Comparison of ENCODE assay signal across 8 mouse cellular contexts in genomic region chr11:75136666-75137398, GRCm38 (mm10). TPM values are rescaled to one million over a fixed set of nuclear protein-coding genes. Genes with fewer than 3 reads are reported as not detected.
A peak's percentile ranks its signal among the peaks of the same experiment; 100 is the strongest.
DNase-seq lines count a peak whose midpoint lies in the region; ATAC-seq and TF ChIP-seq lines count a peak whose summit lies in the region.

No protein-coding gene starts in this region.

- H3K4me2 ChIP-seq in forebrain, embryonic 15.5 days (replicated peaks), result no peak overlapping the region
- H3K4me2 ChIP-seq in kidney, embryonic 14.5 days (replicated peaks; ENCODE audit: low read depth, low read length), result no peak overlapping the region
- H3K4me2 ChIP-seq in hindbrain, postnatal 0 days (ENCODE audit: low read depth, low read length), result no peak overlapping the region

- no peak for ATAC-seq in forebrain, embryonic 15.5 days (replicated peaks)
- no peak for ATAC-seq in kidney, embryonic 14.5 days (ENCODE audit: low FRiP score, low TSS enrichment)
- no peak for ATAC-seq in hindbrain, postnatal 0 days

- no peak overlapping the region for H3K9ac ChIP-seq in forebrain, embryonic 15.5 days (replicated peaks)
- H3K9ac ChIP-seq in kidney, embryonic 14.5 days (ENCODE audit: low read depth, low read length), result no peak overlapping the region
- no peak overlapping the region for H3K9ac ChIP-seq in hindbrain, postnatal 0 days (replicated peaks; ENCODE audit: low read length)

- H3K4me1 ChIP-seq in forebrain, embryonic 10.5 days, result peaks cover 69% of the 10 kb centered on the region
- peaks cover 36% of the 10 kb centered on the region for H3K4me1 ChIP-seq in forebrain, embryonic 15.5 days
- H3K4me1 ChIP-seq in kidney, embryonic 14.5 days (ENCODE audit: control insufficient read depth, insufficient read depth, low read length), result peaks cover 58% of the 10 kb centered on the region
- peaks cover 20% of the 10 kb centered on the region for H3K4me1 ChIP-seq in hindbrain, postnatal 0 days (ENCODE audit: insufficient read depth, low read length)
- H3K4me1 ChIP-seq in hindbrain, embryonic 10.5 days (replicated peaks), result peaks cover 43% of the 10 kb centered on the region

- no peak for TF ChIP-seq CTCF in hindbrain, postnatal 0 days (IDR thresholded peaks at IDR 0.05; ENCODE audit: low read depth)

- H3K9me3 ChIP-seq in forebrain, embryonic 10.5 days, result no peaks in the 10 kb centered on the region
- no peaks in the 10 kb centered on the region for H3K9me3 ChIP-seq in forebrain, embryonic 15.5 days
- H3K9me3 ChIP-seq in kidney, embryonic 14.5 days (ENCODE audit: control insufficient read depth, low read length), result no peaks in the 10 kb centered on the region
- H3K9me3 ChIP-seq in hindbrain, postnatal 0 days (ENCODE audit: low read length), result no peaks in the 10 kb centered on the region
- H3K9me3 ChIP-seq in hindbrain, embryonic 10.5 days, result no peaks in the 10 kb centered on the region

- peak overlapping the region; percentile 27; the same call in 1 of the 2 replicates for H3K27ac ChIP-seq in forebrain, embryonic 10.5 days
- H3K27ac ChIP-seq in forebrain, embryonic 15.5 days (replicated peaks), result no peak overlapping the region
- H3K27ac ChIP-seq in kidney, embryonic 14.5 days (ENCODE audit: low read depth, low read length), result peak overlapping the region; percentile 45; the same call in 1 of the 2 replicates
- no peak overlapping the region for H3K27ac ChIP-seq in hindbrain, postnatal 0 days
- H3K27ac ChIP-seq in hindbrain, embryonic 10.5 days, result no peak overlapping the region

- no peak overlapping the region for H3K4me3 ChIP-seq in forebrain, embryonic 10.5 days
- H3K4me3 ChIP-seq in forebrain, embryonic 15.5 days, result no peak overlapping the region
- H3K4me3 ChIP-seq in kidney, embryonic 14.5 days (ENCODE audit: low read length), result no peak overlapping the region
- H3K4me3 ChIP-seq in hindbrain, postnatal 0 days (ENCODE audit: low read length), result no peak overlapping the region
- H3K4me3 ChIP-seq in hindbrain, embryonic 10.5 days, result no peak overlapping the region

- no peak for DNase-seq in forebrain, embryonic 10.5 days (ENCODE audit: extremely low spot score, low spot score)
- DNase-seq in embryo, embryonic 11 days, result peak; percentile 49
- peak; percentile 55 to 65 for DNase-seq in lung, postnatal 4 days
- no peak for DNase-seq in ovary, postnatal 10 days (ENCODE audit: low spot score)
- no peak for DNase-seq in hindbrain, postnatal 0 days (ENCODE audit: low spot score)
- DNase-seq in hindbrain, embryonic 10.5 days (ENCODE audit: low spot score), result no peak

- H3K27me3 ChIP-seq in forebrain, embryonic 10.5 days (ENCODE audit: poor library complexity, severe bottlenecking), result no peaks in the 10 kb centered on the region
- no peaks in the 10 kb centered on the region for H3K27me3 ChIP-seq in forebrain, embryonic 15.5 days
- H3K27me3 ChIP-seq in kidney, embryonic 14.5 days (ENCODE audit: control insufficient read depth, insufficient read depth, low read length), result no peaks in the 10 kb centered on the region
- no peaks in the 10 kb centered on the region for H3K27me3 ChIP-seq in hindbrain, postnatal 0 days (ENCODE audit: insufficient read depth, low read length)
- no peaks in the 10 kb centered on the region for H3K27me3 ChIP-seq in hindbrain, embryonic 10.5 days (ENCODE audit: insufficient read depth, poor library complexity, severe bottlenecking)

- 61% methylated on average over 5 of the region's 5 CpGs for WGBS in forebrain, embryonic 10.5 days
- WGBS in forebrain, embryonic 15.5 days, result 68% methylated on average over 5 of the region's 5 CpGs
- WGBS in kidney, embryonic 14.5 days, result 37% methylated on average over 5 of the region's 5 CpGs
- WGBS in hindbrain, postnatal 0 days, result 69% methylated on average over 5 of the region's 5 CpGs
- WGBS in hindbrain, embryonic 10.5 days, result 63% methylated on average over 5 of the region's 5 CpGs

- peaks cover 14% of the 10 kb centered on the region; the same call in 1 of the 2 replicates for H3K36me3 ChIP-seq in forebrain, embryonic 10.5 days (replicated peaks)
- 0 out of 2 replicates have a peak, but pooled peaks cover 5% of the 10 kb centered on the region for H3K36me3 ChIP-seq in forebrain, embryonic 15.5 days
- no peaks in the 10 kb centered on the region for H3K36me3 ChIP-seq in kidney, embryonic 14.5 days (ENCODE audit: control insufficient read depth, insufficient read depth, low read length)
- H3K36me3 ChIP-seq in hindbrain, postnatal 0 days (ENCODE audit: insufficient read depth, low read length), result peaks cover 6% of the 10 kb centered on the region; the same call in 1 of the 2 replicates
- H3K36me3 ChIP-seq in hindbrain, embryonic 10.5 days, result peaks cover 29% of the 10 kb centered on the region

RNA-seq across cellular contexts. Expression of gene Hic1, which starts 32.5 kb away (rescaled TPM):
- 0.12 and 0.21 TPM in 2 replicates for polyA plus RNA-seq in forebrain, embryonic 10.5 days (2016; fragmentation: Nextera tagmentation; extraction: Ambion mirVana)
- 2.1 and 2.2 TPM in 2 replicates for polyA plus RNA-seq in forebrain, embryonic 15.5 days (2015; fragmentation: Nextera tagmentation; extraction: Ambion mirVana)
- 16.9 and 26.6 TPM in 2 replicates for polyA plus RNA-seq in kidney, embryonic 14.5 days (2014; fragmentation: Nextera tagmentation; extraction: Ambion mirVana)
- 8.5 and 12.9 TPM in 2 replicates for total RNA-seq in hindbrain, postnatal 0 days (2014; rRNA removed)
- polyA plus RNA-seq in hindbrain, postnatal 0 days (2015; fragmentation: Nextera tagmentation; extraction: Ambion mirVana), result 1.7 TPM in 2 replicates
- polyA plus RNA-seq in hindbrain, embryonic 10.5 days (2016; fragmentation: Nextera tagmentation; extraction: Ambion mirVana), result 0.15 and 0.52 TPM in 2 replicates

RNA-seq across cellular contexts. Expression of gene Ovca2, which starts 41.8 kb away (rescaled TPM):
- 33.6 and 34.0 TPM in 2 replicates for polyA plus RNA-seq in forebrain, embryonic 10.5 days (2016; fragmentation: Nextera tagmentation; extraction: Ambion mirVana)
- polyA plus RNA-seq in forebrain, embryonic 15.5 days (2015; fragmentation: Nextera tagmentation; extraction: Ambion mirVana), result 15.4 and 21.6 TPM in 2 replicates
- polyA plus RNA-seq in kidney, embryonic 14.5 days (2014; fragmentation: Nextera tagmentation; extraction: Ambion mirVana), result 33.3 and 33.4 TPM in 2 replicates
- total RNA-seq in hindbrain, postnatal 0 days (2014; rRNA removed), result 11.0 and 17.6 TPM in 2 replicates
- polyA plus RNA-seq in hindbrain, postnatal 0 days (2015; fragmentation: Nextera tagmentation; extraction: Ambion mirVana), result 11.7 and 15.7 TPM in 2 replicates
- 27.6 and 33.1 TPM in 2 replicates for polyA plus RNA-seq in hindbrain, embryonic 10.5 days (2016; fragmentation: Nextera tagmentation; extraction: Ambion mirVana)

RNA-seq across cellular contexts. Expression of gene Dph1, which starts 54.2 kb away (rescaled TPM):
- 29.5 TPM in 2 replicates for polyA plus RNA-seq in forebrain, embryonic 10.5 days (2016; fragmentation: Nextera tagmentation; extraction: Ambion mirVana)
- 14.8 and 16.2 TPM in 2 replicates for polyA plus RNA-seq in forebrain, embryonic 15.5 days (2015; fragmentation: Nextera tagmentation; extraction: Ambion mirVana)
- 25.7 and 29.2 TPM in 2 replicates for polyA plus RNA-seq in kidney, embryonic 14.5 days (2014; fragmentation: Nextera tagmentation; extraction: Ambion mirVana)
- total RNA-seq in hindbrain, postnatal 0 days (2014; rRNA removed), result 31.3 and 39.2 TPM in 2 replicates
- 13.5 and 13.6 TPM in 2 replicates for polyA plus RNA-seq in hindbrain, postnatal 0 days (2015; fragmentation: Nextera tagmentation; extraction: Ambion mirVana)
- polyA plus RNA-seq in hindbrain, embryonic 10.5 days (2016; fragmentation: Nextera tagmentation; extraction: Ambion mirVana), result 23.2 and 24.2 TPM in 2 replicates

RNA-seq across cellular contexts. Expression of gene Rtn4rl1, which starts 56.8 kb away (rescaled TPM):
- 1.1 and 1.3 TPM in 2 replicates for polyA plus RNA-seq in forebrain, embryonic 10.5 days (2016; fragmentation: Nextera tagmentation; extraction: Ambion mirVana)
- 5.6 and 6.9 TPM in 2 replicates for polyA plus RNA-seq in forebrain, embryonic 15.5 days (2015; fragmentation: Nextera tagmentation; extraction: Ambion mirVana)
- 2.7 and 4.2 TPM in 2 replicates for polyA plus RNA-seq in kidney, embryonic 14.5 days (2014; fragmentation: Nextera tagmentation; extraction: Ambion mirVana)
- total RNA-seq in hindbrain, postnatal 0 days (2014; rRNA removed), result 13.0 and 13.4 TPM in 2 replicates
- polyA plus RNA-seq in hindbrain, postnatal 0 days (2015; fragmentation: Nextera tagmentation; extraction: Ambion mirVana), result 9.9 and 10.7 TPM in 2 replicates
- 2.5 and 2.8 TPM in 2 replicates for polyA plus RNA-seq in hindbrain, embryonic 10.5 days (2016; fragmentation: Nextera tagmentation; extraction: Ambion mirVana)

Comparison
In these comparisons a context has a peak if more than half of its experiments do, and no peak if none do; other contexts are left out.
1. H3K27ac ChIP-seq: peak in forebrain, embryonic 10.5 days (single experiment) and kidney, embryonic 14.5 days (single experiment); none in forebrain, embryonic 15.5 days (single experiment), hindbrain, postnatal 0 days (single experiment) and hindbrain, embryonic 10.5 days (single experiment).
2. DNase-seq: peak in embryo, embryonic 11 days (single experiment) and lung, postnatal 4 days (2 of 2); none in forebrain, embryonic 10.5 days (single experiment), ovary, postnatal 10 days (single experiment), hindbrain, postnatal 0 days (single experiment) and hindbrain, embryonic 10.5 days (single experiment).